13 mouse cellular contexts compared by ENCODE assay signal in genomic region chr13:44126198-44126597, GRCm38 (mm10).
A peak's percentile ranks its signal among the peaks of the same experiment; 100 is the strongest.
DNase-seq lines count a peak whose midpoint lies in the region; ATAC-seq and TF ChIP-seq lines count a peak whose summit lies in the region.
"Had no signal": no experiment of that assay in that cellular context is flagged by ENCODE, and none has a peak within 500 bp of the region (broad histone marks: within the 10 kb centered on the region; RNA-seq: fewer than 3 reads in every experiment).

No protein-coding gene starts in this region.

- no peak for TF ChIP-seq CTCF in lung, postnatal 0 days (IDR thresholded peaks at IDR 0.05)
- peak; percentile 36; the same call in 1 of the 2 replicates for TF ChIP-seq CTCF in intestine, postnatal 0 days (IDR thresholded peaks at IDR 0.05; ENCODE audit: low read depth)

- no peaks in the 10 kb centered on the region for H3K36me3 ChIP-seq in lung, embryonic 15.5 days
- H3K36me3 ChIP-seq in lung, postnatal 0 days (ENCODE audit: insufficient read depth, low read length): no peaks in the 10 kb centered on the region
- no peaks in the 10 kb centered on the region for H3K36me3 ChIP-seq in embryonic facial prominence, embryonic 11.5 days (replicated peaks; ENCODE audit: control insufficient read depth, insufficient read depth, low read depth, low read length)
- H3K36me3 ChIP-seq in intestine, postnatal 0 days (ENCODE audit: control insufficient read depth, insufficient read depth): no peaks in the 10 kb centered on the region
- H3K36me3 ChIP-seq in stomach, embryonic 16.5 days (ENCODE audit: control insufficient read depth, insufficient read depth, low read length): no peaks in the 10 kb centered on the region
- H3K36me3 ChIP-seq: forebrain, embryonic 12.5 days had no signal

- H3K27ac ChIP-seq in lung, embryonic 15.5 days: 0 out of 2 replicates have a peak overlapping the region, but pooled peaks have one; percentile 36
- no peak overlapping the region for H3K27ac ChIP-seq in lung, postnatal 0 days (ENCODE audit: low read length)
- no peak overlapping the region for H3K27ac ChIP-seq in embryonic facial prominence, embryonic 11.5 days (replicated peaks; ENCODE audit: low read depth, low read length)
- H3K27ac ChIP-seq in intestine, postnatal 0 days (ENCODE audit: low read depth, low read length): no peak overlapping the region
- no peak overlapping the region for H3K27ac ChIP-seq in stomach, embryonic 16.5 days (ENCODE audit: low read length)
- H3K27ac ChIP-seq: forebrain, embryonic 12.5 days; hindbrain, embryonic 14.5 days; liver, embryonic 14.5 days had no signal

- no peak overlapping the region for H3K4me2 ChIP-seq in lung, embryonic 15.5 days
- no peak overlapping the region for H3K4me2 ChIP-seq in lung, postnatal 0 days (replicated peaks; ENCODE audit: low read depth, low read length)
- H3K4me2 ChIP-seq in embryonic facial prominence, embryonic 11.5 days (ENCODE audit: low read depth, low read length): no peak overlapping the region
- no peak overlapping the region for H3K4me2 ChIP-seq in intestine, postnatal 0 days (replicated peaks; ENCODE audit: low read depth)
- H3K4me2 ChIP-seq in stomach, embryonic 16.5 days (ENCODE audit: low read depth, low read length): no peak overlapping the region
- H3K4me2 ChIP-seq: forebrain, embryonic 12.5 days; hindbrain, embryonic 14.5 days had no signal

- DNase-seq in lung, postnatal 0 days (ENCODE audit: low spot score): no peak
- DNase-seq in embryonic facial prominence, embryonic 11.5 days (ENCODE audit: low spot score): peak; percentile 20
- DNase-seq in B cell, adult 2 months: no peak
- no peak for DNase-seq in urinary bladder, adult 2 months (ENCODE audit: low spot score)
- DNase-seq: cerebellum, adult 11 months; left cerebral cortex, postnatal 4 days; right cerebral cortex, postnatal 25 days had no signal

- ATAC-seq in lung, embryonic 15.5 days (ENCODE audit: borderline replicate concordance, extremely low read depth, low FRiP score, low TSS enrichment): no peak
- no peak for ATAC-seq in lung, postnatal 0 days
- no peak; the same call in 1 of the 2 replicates for ATAC-seq in embryonic facial prominence, embryonic 11.5 days (replicated peaks; ENCODE audit: insufficient number of reproducible peaks, low FRiP score, low TSS enrichment, low read depth)
- peak; percentile 80 for ATAC-seq in intestine, postnatal 0 days
- ATAC-seq in stomach, embryonic 16.5 days (ENCODE audit: insufficient read depth, low FRiP score): peak; percentile 91

- H3K4me3 ChIP-seq in lung, embryonic 15.5 days: no peak overlapping the region
- H3K4me3 ChIP-seq in lung, postnatal 0 days (ENCODE audit: low read depth, low read length): no peak overlapping the region
- no peak overlapping the region for H3K4me3 ChIP-seq in embryonic facial prominence, embryonic 11.5 days (ENCODE audit: low read depth, low read length)
- no peak overlapping the region for H3K4me3 ChIP-seq in intestine, postnatal 0 days (ENCODE audit: low read depth, low read length)
- H3K4me3 ChIP-seq in stomach, embryonic 16.5 days (replicated peaks; ENCODE audit: low read length): no peak overlapping the region
- H3K4me3 ChIP-seq: forebrain, embryonic 12.5 days had no signal

- no peak for TF ChIP-seq EP300 in lung, postnatal 0 days (IDR thresholded peaks at IDR 0.05)

- no peak overlapping the region for H3K9ac ChIP-seq in lung, embryonic 15.5 days
- H3K9ac ChIP-seq in lung, postnatal 0 days (replicated peaks; ENCODE audit: low read depth): no peak overlapping the region
- H3K9ac ChIP-seq in embryonic facial prominence, embryonic 11.5 days (replicated peaks; ENCODE audit: low read length): no peak overlapping the region
- H3K9ac ChIP-seq in intestine, postnatal 0 days (ENCODE audit: low read depth, low read length): no peak overlapping the region
- no peak overlapping the region for H3K9ac ChIP-seq in stomach, embryonic 16.5 days (ENCODE audit: low read length)
- H3K9ac ChIP-seq: forebrain, embryonic 12.5 days; hindbrain, embryonic 14.5 days; liver, embryonic 14.5 days had no signal

- 0 out of 2 replicates have a peak, but pooled peaks cover 9% of the 10 kb centered on the region for H3K4me1 ChIP-seq in lung, embryonic 15.5 days
- H3K4me1 ChIP-seq in lung, postnatal 0 days (ENCODE audit: insufficient read depth, low read depth, low read length): no peaks in the 10 kb centered on the region
- H3K4me1 ChIP-seq in embryonic facial prominence, embryonic 11.5 days (ENCODE audit: control insufficient read depth, insufficient read depth, low read length): peaks cover under 1% of the 10 kb centered on the region; the same call in 1 of the 2 replicates
- no peaks in the 10 kb centered on the region for H3K4me1 ChIP-seq in intestine, postnatal 0 days (replicated peaks; ENCODE audit: control insufficient read depth, insufficient read depth, low read length)
- no peaks in the 10 kb centered on the region for H3K4me1 ChIP-seq in stomach, embryonic 16.5 days (ENCODE audit: control insufficient read depth, insufficient read depth, low read length)

- H3K27me3 ChIP-seq in lung, embryonic 15.5 days: no peaks in the 10 kb centered on the region
- no peaks in the 10 kb centered on the region for H3K27me3 ChIP-seq in lung, postnatal 0 days (replicated peaks; ENCODE audit: insufficient read depth, low read length)
- no peaks in the 10 kb centered on the region for H3K27me3 ChIP-seq in embryonic facial prominence, embryonic 11.5 days (ENCODE audit: control insufficient read depth, insufficient read depth, low read length)
- no peaks in the 10 kb centered on the region for H3K27me3 ChIP-seq in intestine, postnatal 0 days (replicated peaks; ENCODE audit: control insufficient read depth, insufficient read depth, low read length)
- no peaks in the 10 kb centered on the region for H3K27me3 ChIP-seq in stomach, embryonic 16.5 days (ENCODE audit: control insufficient read depth, insufficient read depth, low read length)
- H3K27me3 ChIP-seq: forebrain, embryonic 12.5 days had no signal

- WGBS in lung, embryonic 15.5 days: 26% methylated on average over 10 of the region's 10 CpGs
- 36% methylated on average over 10 of the region's 10 CpGs for WGBS in lung, postnatal 0 days
- WGBS in embryonic facial prominence, embryonic 11.5 days: 38% methylated on average over 10 of the region's 10 CpGs
- WGBS in intestine, postnatal 0 days: 19% methylated on average over 10 of the region's 10 CpGs
- 24% methylated on average over 10 of the region's 10 CpGs for WGBS in stomach, embryonic 16.5 days

- H3K9me3 ChIP-seq in lung, embryonic 15.5 days: no peaks in the 10 kb centered on the region
- H3K9me3 ChIP-seq in lung, postnatal 0 days (ENCODE audit: low read length): no peaks in the 10 kb centered on the region
- H3K9me3 ChIP-seq in embryonic facial prominence, embryonic 11.5 days (replicated peaks; ENCODE audit: control insufficient read depth, low read length): no peaks in the 10 kb centered on the region
- H3K9me3 ChIP-seq in intestine, postnatal 0 days (ENCODE audit: control insufficient read depth): no peaks in the 10 kb centered on the region
- H3K9me3 ChIP-seq in stomach, embryonic 16.5 days (replicated peaks; ENCODE audit: control insufficient read depth, low read length): no peaks in the 10 kb centered on the region
- H3K9me3 ChIP-seq: forebrain, embryonic 12.5 days had no signal

Comparison
In these comparisons a context has a peak if more than half of its experiments do, and no peak if none do; other contexts are left out.
1. ATAC-seq: peak in intestine, postnatal 0 days (single experiment) and stomach, embryonic 16.5 days (single experiment); none in lung, embryonic 15.5 days (single experiment), lung, postnatal 0 days (single experiment) and embryonic facial prominence, embryonic 11.5 days (single experiment).